Mouse (Mus musculus) liver, embryonic 14.5 days (tissue): ENCODE results near the gene Tpd52l1. TPM values are rescaled to one million over a fixed set of nuclear protein-coding genes. Genes with fewer than 3 reads are reported as not detected.
A peak's percentile ranks its signal among the peaks of the same experiment; 100 is the strongest.

Experiments used
- ATAC-seq: fragments of 200-750 bp; cut with Nextera tagmentation; 2 replicates; pipeline ENCODE4 v1.8.0; 2017; ENCODE audit warnings: moderate number of reproducible peaks, mild to moderate bottlenecking, moderate library complexity; ENCODE audit not compliant: insufficient read depth
- DNase-seq, 3 experiments: peaks; one replicate each; pipeline ENCODE4 v3.0.0-alpha.2; 2012 to 2013; ENCODE audit warnings: low read depth in 3 of 3, low spot score in 3 of 3
- H3K27ac ChIP-seq: fragments of 300-500 bp; sonication (generic); 2 replicates; pipeline ENCODE4 v1.5.1; 2014; ENCODE audit warnings: moderate library complexity, mild to moderate bottlenecking, control low read depth, inconsistent platforms
- H3K27me3 ChIP-seq: fragments of 300-500 bp; sonication (generic); 2 replicates; pipeline ENCODE4 v1.6.1; 2014; ENCODE audit warnings: mild to moderate bottlenecking, low read length, moderate library complexity; ENCODE audit not compliant: control insufficient read depth, insufficient read depth
- H3K36me3 ChIP-seq: fragments of 300-500 bp; sonication (generic); replicated peaks from 2 replicates; pipeline ENCODE4 v1.6.1; 2014; ENCODE audit warnings: low read depth; ENCODE audit not compliant: control insufficient read depth, insufficient read depth
- H3K4me1 ChIP-seq, 2 experiments: fragments of 200-500 bp in 1 of 2; fragments of 300-500 bp in 1 of 2; sonication (generic) in 1 of 2; replicated peaks; 2 replicates each; pipeline ENCODE4 v1.6.1; 2012 to 2014; ENCODE audit warnings: antibody characterized with exemption in 1 of 2, inconsistent platforms in 1 of 2, low read length in 1 of 2; ENCODE audit not compliant: control insufficient read depth in 2 of 2, insufficient read depth in 2 of 2
- H3K4me2 ChIP-seq: fragments of 300-500 bp; sonication (generic); 2 replicates; pipeline ENCODE4 v1.6.1; 2014; ENCODE audit warnings: low read depth, mild to moderate bottlenecking, control low read depth, moderate library complexity
- H3K4me3 ChIP-seq, 2 experiments: fragments of 200-500 bp in 1 of 2; fragments of 300-500 bp in 1 of 2; sonication (generic) in 1 of 2; 2 replicates each; pipeline ENCODE4 v1.5.1; 2012 to 2014; ENCODE audit warnings: low read depth in 2 of 2, low read length in 2 of 2, mild to moderate bottlenecking in 2 of 2, control low read depth in 1 of 2, inconsistent platforms in 1 of 2, moderate library complexity in 1 of 2; ENCODE audit not compliant: insufficient read depth in 1 of 2
- H3K9ac ChIP-seq: fragments of 300-500 bp; sonication (generic); replicated peaks from 2 replicates; pipeline ENCODE4 v1.6.1; 2014; ENCODE audit warnings: mild to moderate bottlenecking, control low read depth, moderate library complexity
- H3K9me3 ChIP-seq: fragments of 300-500 bp; sonication (generic); 2 replicates; pipeline ENCODE4 v1.6.1; 2016; ENCODE audit warnings: low read length, mixed read lengths; ENCODE audit not compliant: control insufficient read depth
- CTCF ChIP-seq: IDR thresholded peaks from 2 replicates; pipeline ENCODE4 v1.5.1; 2016; ENCODE audit warnings: antibody characterized with exemption, low read depth, control low read depth
- EP300 ChIP-seq: IDR thresholded peaks from 2 replicates; pipeline ENCODE4 v1.6.1; 2016; ENCODE audit warnings: antibody characterized with exemption, low read depth
- WGBS: fragments of 180-500 bp; shearing (Covaris S2); extraction: QIAGEN DNeasy Blood & Tissue Kit; methylation state at CpG from one replicate; pipeline ENCODE4 v1.1.7; 2014; ENCODE audit not compliant: insufficient replicate concordance; 5-methylcytosine and 5-hydroxymethylcytosine counted together
- polyA plus RNA-seq, 2 experiments: library from polyadenylated mRNA; depleted of rRNA in 1 of 2; stranded (reverse) in 1 of 2; unstranded in 1 of 2; fragments of >200 nt; fragmentation: Nextera tagmentation in 1 of 2; extraction: Ambion mirVana in 1 of 2; gene quantifications; 2 replicates each; pipeline versions ENCODE4 v1.2.1 to v1.2.3; 2012 to 2014

Tpd52l1 gene
- polyA plus RNA-seq, 2 experiments, result 0.38 to 0.52 TPM

DNA sequence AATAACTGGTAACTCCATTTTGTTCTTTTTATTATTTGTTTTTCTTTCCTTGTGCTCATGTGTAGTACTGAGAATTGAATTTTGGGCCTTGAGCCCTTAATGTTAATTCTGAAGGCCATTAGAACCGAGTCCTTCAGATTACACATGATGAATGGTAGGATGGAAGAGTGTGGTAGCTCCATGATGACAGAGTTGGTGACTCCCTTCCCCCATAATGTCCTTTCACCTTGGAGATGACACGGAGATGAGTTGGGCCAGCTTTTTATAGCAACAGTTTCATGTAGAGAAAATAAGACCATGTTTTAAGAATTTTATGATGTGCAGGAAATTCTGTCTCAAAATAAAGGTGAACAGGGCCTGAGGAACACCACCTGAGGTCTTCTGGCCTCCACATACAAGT is 94.7 kb downstream of the Tpd52l1 start:
- WGBS, result 49% methylated on average over 2 of the region's 2 CpGs
- Histone ChIP-seq H3K4me1 (no peaks in the 10 kb centered on the region), H3K27ac (no peak overlapping the region), H3K4me3 (no peak overlapping the region), H3K27me3 (no peaks in the 10 kb centered on the region), H3K9ac (no peak overlapping the region), H3K36me3 (no peaks in the 10 kb centered on the region), H3K4me2 (no peak overlapping the region), H3K9me3 (no peaks in the 10 kb centered on the region)
- TF ChIP-seq CTCF (no peak), EP300 (no peak)
- ATAC-seq (no peak), DNase-seq (no peak)

DNA sequence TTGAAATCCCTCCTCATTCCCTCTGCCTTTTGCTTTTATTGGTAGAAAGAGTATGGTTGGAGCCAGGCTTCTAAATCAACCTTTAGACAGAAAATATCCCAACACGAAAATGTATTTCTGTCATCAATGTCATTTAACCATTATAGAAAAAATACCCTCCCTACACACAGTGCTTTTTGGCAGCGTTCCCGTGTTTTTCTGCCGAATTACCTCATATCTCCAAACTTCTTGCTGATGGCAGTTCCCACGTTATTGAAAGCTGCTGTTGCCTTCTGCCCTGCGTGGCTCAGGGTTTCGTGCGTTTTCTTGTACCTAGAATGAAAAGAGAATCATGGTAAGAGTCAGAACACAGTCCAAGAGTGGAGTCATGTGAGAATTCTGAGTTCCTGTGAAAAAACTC is 99.4 kb downstream of the Tpd52l1 start:
- Histone ChIP-seq H3K9me3 (no peaks in the 10 kb centered on the region), H3K36me3 (no peaks in the 10 kb centered on the region), H3K4me2 (no peak overlapping the region), H3K4me3 (no peak overlapping the region), H3K4me1 (no peaks in the 10 kb centered on the region), H3K27me3 (no peaks in the 10 kb centered on the region), H3K27ac (no peak overlapping the region), H3K9ac (no peak overlapping the region)
- ATAC-seq, result no peak
- 66% methylated on average over 8 of the region's 8 CpGs for WGBS
- no peak for DNase-seq
- no peak for TF ChIP-seq CTCF
- no peak for TF ChIP-seq EP300

DNA sequence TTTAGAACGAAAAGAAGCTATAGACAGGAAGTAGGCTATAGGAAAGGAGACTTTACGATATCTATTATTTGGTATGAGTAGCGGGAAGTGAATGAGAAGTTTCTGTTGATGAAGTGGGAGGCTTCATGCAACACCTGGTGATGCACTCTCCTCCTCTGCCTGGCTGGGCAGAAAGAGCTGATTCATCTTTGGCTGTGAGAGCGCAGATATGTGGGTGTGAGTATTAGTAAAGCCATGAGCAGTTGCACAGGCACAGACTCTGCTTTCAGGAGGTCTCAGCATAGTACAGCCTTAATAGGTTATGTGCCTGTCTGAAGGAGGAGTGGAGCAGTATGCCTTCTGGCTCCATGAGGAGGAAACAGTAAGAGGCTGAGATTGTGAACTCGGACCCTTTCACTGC is 109.3 kb downstream of the Tpd52l1 start:
- Histone ChIP-seq H3K36me3 (no peaks in the 10 kb centered on the region), H3K4me2 (no peak overlapping the region), H3K27me3 (no peaks in the 10 kb centered on the region), H3K27ac (no peak overlapping the region), H3K9ac (no peak overlapping the region), H3K4me1 (no peaks in the 10 kb centered on the region; a peak in 1 of 4 replicates), H3K9me3 (no peaks in the 10 kb centered on the region), H3K4me3 (no peak overlapping the region)
- ATAC-seq, result no peak
- 54% methylated on average over 5 of the region's 5 CpGs for WGBS
- DNase-seq, result no peak
- TF ChIP-seq CTCF (no peak), EP300 (no peak)

DNA sequence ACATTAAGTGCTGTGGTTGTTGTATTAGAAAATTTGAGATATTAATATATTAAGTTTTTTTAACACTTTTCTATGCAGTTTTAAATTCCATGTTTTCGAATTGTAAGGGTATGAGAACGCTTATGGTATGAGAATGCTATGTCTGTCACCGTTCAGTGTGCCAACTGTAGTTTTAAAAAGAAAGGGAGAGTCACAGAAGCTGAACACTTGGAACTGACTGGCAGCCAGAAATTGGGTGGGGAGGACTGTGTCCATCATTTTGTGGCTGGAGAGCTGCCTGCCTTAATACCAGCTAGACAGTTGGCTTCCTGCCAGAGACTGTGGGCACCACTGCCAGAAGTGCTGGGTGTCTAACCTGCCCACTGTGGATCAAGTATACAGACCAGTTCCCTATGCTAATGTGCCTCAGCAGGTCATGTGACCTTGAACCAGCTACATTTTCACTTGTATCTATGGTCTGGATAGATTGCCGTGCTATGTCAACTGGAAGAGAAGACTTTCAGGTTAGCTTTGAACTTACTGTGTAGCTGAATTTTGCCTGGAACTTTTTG is 114.5 kb downstream of the Tpd52l1 start:
- 61% methylated on average over 4 of the region's 4 CpGs for WGBS
- no peak overlapping the region for H3K4me2 ChIP-seq
- peaks cover 0 to 6% of the 10 kb centered on the region in 2 experiments; a peak in 2 of 4 replicates for H3K4me1 ChIP-seq
- no peaks in the 10 kb centered on the region for H3K36me3 ChIP-seq
- DNase-seq, result no peak
- no peaks in the 10 kb centered on the region for H3K9me3 ChIP-seq
- ATAC-seq, result no peak
- no peak overlapping the region for H3K27ac ChIP-seq
- no peak overlapping the region for H3K4me3 ChIP-seq
- H3K9ac ChIP-seq, result no peak overlapping the region
- H3K27me3 ChIP-seq, result no peaks in the 10 kb centered on the region
- TF ChIP-seq CTCF, result no peak
- TF ChIP-seq EP300, result no peak

DNA sequence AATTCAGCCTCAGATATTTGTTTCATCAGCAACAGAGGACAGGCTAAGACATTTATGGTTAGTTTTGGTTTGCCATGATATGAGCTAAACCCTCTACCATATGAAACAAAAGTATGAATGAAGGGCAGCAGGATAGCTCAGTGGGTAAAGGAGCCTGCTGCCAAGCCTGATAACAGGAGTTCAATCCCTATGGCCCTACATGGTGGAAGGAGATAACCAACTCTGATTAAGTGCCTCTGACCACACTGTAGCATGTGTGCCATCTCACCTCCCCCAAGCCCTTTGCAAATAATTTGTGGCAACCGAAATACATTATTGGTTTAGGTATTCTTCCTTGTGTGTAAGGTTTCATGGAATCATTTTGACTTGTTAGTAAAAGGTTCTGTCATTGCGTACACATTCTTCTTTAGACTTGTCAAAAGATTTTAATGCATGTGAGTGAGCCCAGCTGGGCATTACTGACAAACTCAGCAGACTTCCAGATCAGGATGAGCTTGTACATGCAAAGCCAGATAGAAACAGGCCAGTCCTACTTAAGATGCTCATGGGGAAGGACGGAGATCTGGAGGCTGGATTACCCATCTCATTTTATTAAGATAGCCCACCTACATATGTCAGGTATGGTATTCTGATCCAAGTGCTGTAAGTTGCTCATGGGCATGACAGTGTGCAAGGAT is 115.3 kb downstream of the Tpd52l1 start:
- H3K9ac ChIP-seq, result no peak overlapping the region
- H3K36me3 ChIP-seq, result no peaks in the 10 kb centered on the region
- 54% methylated on average over 3 of the region's 3 CpGs for WGBS
- no peaks in the 10 kb centered on the region for H3K27me3 ChIP-seq
- DNase-seq, result peak in 1 of 3 experiments; percentile 2
- peaks cover 0 to 6% of the 10 kb centered on the region in 2 experiments; a peak in 2 of 4 replicates for H3K4me1 ChIP-seq
- no peak overlapping the region for H3K4me3 ChIP-seq
- H3K4me2 ChIP-seq, result no peak overlapping the region
- TF ChIP-seq EP300, result peak; percentile 44
- no peak for TF ChIP-seq CTCF
- ATAC-seq, result peak; percentile 79
- no peak overlapping the region for H3K27ac ChIP-seq
- no peaks in the 10 kb centered on the region for H3K9me3 ChIP-seq
